Mouse (Mus musculus): ENCODE data around the gene Slc7a1.

Gene Slc7a1

DNA sequence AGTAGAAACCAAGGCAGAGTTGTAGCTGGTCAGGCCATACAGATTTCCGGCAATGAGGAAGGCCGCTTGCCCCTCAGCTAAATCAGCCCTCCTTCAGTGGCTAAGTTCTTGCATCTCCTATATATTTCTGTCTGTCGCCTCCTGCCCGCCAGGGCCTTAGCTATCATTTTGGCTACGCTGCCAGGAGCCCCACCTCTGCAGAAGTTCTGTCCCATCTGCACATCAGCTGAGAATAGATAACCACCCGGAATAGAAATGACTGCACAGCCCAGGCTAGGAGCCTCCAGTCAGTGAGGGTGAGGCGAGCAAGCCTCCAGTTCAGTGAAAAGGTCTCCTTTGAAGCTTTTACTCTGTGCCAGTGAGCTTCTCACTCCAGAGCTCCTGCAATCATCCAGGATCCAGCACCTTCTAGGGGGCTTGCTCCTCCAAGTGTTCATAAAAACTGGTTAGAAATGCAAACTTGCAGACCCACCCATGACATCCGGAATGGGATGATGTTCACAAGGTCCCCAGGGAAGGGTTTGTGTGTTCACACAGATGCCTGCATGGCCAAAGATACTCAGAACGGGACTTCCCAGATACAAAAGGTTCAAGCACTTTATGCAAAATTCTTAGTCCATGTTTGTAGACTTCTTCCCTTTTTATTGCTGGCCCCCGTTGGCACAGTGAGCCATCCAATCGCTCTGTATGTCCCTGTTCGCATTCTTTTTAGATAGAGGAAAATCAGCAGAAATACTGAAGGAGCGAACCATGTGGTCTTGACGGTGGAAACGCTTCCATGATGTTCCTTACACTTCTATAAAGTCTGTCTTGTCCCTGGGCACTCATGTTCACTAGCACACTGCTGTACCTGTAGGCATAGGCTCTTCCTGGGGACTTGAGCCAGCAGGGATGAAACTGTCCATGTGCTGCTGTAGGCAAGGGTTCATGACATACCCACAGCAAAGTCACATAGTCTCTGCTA lies 10.4 kb downstream of the Slc7a1 start:
- no peak for DNase-seq (ENCODE audit: low spot score)

DNA sequence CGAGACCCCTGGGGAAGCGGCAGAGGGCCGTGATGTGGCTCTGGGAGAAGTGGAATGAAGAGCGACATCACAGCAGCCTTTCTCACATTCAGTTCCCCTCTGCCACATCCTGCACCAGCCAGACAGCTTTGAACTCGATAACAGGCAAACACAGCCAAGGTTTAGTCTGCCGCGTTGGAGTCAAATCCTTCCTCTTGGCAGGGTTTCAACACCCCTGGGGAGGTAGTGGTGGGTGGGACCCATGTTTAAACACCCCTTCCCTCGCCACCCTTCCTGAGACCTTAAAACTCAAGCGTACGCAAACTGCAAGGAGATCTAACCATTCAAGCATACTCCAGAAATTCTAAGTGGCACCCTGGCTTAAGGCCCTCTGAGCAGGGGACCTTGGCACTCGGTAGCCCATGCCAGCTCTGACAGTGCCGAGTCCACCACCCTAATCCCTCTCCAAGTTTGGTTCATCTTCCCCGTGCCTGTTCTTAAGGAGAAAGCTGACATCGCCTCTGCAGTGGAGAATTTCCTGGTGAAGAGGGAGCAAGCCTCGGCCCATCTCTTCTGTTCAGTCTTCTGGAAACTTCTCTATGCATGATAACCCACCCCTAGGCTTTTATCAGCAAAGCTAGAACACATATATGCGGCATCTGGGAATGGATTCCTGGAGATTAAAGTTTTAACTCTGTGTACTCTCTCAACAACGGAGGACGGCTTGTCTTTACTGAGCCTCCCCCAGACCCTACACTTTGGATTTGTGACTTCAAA lies 11.3 kb downstream of the Slc7a1 start:
- no peak for DNase-seq (ENCODE audit: low spot score)

DNA sequence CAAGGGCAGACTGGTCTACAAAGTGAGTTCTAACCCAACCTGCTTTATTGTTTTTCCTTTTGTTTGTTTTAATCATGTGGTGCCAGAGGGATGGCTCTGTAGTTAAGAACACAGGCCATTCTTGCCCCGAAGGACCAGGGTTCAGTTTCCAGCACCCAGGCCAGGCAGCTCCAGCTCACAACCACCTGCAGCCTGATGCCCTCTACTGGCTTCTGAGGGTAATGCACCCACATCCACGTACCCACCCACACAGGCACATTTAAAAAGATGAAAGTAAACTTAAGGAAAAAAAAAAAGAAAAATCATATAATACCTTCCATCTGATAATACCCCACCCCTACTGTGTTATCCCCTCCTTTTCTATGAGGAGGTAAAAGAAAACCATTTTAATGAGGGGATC lies 11.9 kb downstream of the Slc7a1 start:
- DNase-seq (ENCODE audit: low spot score), result no peak

DNA sequence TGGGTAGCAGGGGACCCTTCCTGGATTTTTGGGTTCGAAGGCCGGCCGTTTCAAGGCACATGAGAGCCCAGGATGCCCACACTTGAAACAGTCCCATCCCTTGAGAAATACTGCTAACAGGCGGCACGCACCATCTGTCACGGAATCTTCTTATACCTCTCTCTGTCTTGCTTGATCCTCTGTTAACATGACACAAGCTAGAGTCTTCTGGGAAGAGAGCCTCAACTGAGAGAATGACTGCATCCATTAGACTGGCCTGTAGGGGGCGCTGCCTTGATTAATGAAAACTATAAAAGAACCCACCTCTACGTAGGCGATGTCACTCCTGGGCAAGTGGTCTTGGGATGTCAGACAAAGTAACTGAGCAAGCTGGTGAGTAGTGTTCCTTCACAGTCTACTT lies 13.2 kb downstream of the Slc7a1 start:
- no peak for DNase-seq (ENCODE audit: low spot score)

DNA sequence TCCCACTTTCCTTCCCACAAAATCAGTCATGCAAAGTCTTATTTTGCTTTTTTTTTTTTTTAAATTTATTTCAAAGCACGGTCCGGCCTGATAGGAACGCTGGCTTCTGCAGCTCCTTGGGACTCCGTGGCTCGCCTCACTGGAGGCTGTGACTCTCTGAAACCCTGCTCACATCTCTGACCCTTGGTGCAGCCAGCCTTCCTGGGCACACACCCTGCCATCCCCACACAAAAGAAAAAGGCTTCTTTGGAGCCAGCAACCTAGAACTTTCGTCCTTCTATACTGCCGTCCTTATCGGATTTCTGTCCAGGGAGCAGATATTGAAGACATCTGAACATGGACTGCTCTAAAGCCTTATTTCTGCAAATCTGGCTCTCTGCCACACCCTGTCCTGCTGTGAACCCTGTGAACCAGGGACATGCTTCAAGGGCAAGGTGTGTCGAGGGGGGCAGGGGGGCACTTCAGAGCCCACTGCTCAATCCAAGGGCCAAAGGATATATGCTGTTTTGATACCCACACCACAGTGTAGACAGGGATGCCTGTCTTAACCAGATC lies 15.1 kb downstream of the Slc7a1 start:
- DNase-seq (ENCODE audit: low spot score), result no peak

DNA sequence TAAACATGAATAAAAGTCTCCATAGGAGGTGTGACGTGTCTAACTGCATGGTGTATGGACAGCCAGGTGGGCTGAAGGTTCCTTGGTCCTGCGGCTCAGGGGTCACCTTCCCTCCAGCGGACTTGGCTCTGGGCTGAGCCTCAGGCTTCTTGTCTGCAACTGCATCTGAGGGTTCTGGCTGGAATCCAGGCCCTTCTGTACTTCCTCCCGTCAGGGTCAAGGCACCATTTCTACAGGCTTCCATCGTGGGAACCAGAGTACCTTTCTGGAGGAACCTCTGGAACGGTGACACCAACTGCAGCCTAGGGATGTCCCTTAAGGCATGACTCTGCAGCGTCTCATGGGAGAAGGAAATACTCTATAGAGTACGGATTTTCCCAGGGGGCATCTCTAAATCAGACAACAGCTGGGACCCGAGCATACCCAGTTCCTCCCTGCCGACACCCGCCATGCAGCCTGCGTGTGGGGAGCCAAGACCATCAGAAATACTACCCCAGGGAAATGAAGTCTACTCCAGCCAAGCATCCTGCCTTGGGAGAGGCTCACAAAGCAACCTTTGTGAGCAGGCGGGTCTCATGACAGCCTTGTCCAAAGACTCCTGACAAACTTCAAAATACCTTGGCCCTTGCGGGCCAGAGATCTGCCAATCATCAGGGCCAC lies 15.7 kb downstream of the Slc7a1 start:
- DNase-seq (ENCODE audit: low spot score), result no peak

DNA sequence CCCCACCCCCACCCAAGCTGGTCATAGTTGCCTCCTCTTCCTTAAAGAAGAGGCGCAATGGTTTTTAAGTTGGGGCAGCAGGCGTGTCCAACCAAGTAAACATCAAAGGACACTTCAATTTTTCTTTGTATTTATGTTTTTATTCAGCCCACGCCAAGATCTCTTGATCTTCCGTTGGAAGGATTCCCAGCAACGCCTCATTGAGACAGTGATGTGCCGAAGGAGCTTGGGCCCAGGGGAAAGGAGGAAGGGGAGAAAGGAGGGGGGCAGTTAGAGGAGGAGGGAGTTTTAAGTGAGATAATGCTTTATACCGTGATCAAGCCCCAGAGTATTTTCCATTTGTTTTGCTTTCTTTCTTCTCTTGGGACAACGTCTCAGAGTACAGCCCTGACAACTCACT lies 18.6 kb downstream of the Slc7a1 start:
- DNase-seq (ENCODE audit: low spot score), result no peak

DNA sequence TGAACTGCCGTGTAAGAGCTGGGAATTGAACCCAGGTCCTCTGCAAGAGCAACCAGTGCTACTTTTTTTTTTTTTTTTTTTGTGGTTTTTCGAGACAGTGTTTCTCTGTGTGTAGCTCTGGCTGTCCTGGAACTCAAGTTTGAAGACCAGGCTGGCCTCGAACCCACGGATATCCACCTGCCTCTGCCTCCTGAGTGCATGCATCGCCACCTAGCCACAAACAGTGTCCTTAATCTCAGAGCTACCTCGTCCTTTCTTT lies 19.5 kb downstream of the Slc7a1 start:
- no peak for DNase-seq (ENCODE audit: low spot score)

DNA sequence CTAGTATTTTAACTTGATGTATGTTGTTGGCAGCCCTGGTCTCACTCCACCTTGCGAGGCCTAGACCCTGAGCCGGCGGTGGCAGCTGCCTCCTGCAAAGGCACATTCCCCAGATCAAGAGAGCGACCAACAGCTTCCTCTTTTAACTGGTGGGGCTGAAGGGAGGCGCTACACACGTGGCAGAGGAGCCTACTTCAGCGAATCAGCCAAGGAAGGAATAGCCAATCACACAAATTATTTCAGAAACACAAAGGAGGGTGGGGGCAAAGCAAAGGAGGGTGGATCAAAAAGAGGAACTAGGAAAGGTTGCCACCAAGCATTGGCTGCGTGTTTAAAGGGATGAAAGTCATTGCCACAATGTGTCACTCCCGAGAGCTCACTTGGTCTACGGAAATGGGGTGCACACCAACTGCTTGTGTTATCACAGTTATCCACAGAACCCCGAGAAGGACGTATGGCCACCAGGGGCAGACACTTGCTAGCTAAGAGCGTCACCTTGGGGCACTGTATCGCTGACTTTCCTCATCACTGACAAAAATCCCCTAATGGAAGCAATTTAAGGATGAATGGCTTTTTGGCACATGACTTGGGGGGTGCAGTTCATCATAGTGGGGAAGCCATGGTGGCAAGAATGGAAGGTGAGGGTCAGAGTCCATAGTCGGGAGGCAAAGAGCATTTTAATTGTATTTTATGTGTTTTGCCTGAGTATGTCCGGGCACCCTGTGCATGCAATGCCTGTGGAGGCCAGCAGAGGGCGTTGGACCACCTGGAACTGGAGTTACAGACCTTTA lies 20.1 kb downstream of the Slc7a1 start:
- no peak for DNase-seq (ENCODE audit: low spot score)

DNA sequence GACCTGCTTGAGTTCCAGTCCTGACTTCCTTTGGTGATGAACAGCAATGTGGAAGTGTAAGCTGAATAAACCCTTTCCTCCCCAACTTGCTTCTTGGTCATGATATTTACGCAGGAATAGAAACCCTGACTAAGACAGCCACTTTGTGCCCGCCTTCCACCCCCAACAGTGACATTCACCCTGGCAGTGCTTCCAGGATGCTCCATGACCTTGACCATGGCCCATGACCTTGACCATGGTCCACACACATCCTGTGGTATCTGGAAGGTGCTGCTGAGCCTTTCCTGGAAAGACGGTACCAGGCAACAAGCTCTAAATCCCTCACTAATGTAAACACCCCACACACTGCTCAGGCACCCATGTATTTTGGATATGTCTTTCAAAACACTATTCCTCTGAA lies 21.0 kb downstream of the Slc7a1 start:
- DNase-seq (ENCODE audit: low spot score), result no peak

DNA sequence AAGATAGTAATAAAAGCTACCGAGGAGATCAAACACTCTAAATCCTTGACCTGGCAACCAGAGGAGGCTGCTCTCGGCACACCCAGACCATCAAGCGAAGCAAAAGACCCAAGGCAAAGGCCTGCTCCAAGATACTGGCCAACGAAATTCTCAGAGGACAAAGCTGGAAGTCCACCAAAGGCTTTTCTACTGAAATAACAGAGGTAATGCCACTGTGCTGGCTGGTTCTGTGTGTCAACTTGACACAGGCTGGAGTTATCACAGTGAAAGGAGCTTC lies 21.5 kb downstream of the Slc7a1 start:
- DNase-seq (ENCODE audit: low spot score), result no peak

DNA sequence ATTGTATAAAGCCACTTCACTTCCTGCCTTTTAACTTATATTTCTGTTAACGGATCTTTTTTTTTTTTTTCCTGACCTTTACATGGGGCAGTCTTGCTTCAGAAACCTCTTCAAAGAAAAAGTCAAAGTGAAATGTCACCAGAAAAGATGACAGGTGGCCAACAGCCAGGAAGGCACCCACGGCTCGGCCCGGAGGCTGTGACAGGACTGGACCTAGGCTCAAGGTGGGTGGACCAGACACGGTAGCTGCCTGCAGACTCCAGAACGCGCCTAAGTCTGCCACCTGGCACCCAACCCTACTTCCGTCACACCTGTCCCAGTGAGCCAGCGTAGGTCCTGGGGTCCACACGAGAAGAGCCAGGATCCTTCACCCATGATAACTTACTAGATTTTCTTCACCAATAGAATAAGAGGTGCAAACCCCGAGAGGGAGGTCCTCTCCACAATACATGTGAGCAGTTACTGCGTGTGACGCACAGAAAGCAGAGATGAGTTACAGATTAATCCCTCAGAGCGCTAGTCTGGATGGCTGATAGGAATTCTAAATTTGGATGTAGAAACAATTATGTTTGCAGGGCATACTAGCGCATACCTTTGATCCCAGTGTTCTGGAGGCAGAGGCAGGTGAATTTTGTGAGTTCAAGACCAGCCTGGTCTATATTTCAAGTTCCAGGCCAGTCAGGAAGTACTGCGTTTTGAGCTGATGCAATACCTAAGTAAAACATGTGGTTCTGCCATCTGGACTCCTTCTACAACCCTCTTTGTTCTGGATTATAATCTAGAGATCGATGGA lies 22.1 kb downstream of the Slc7a1 start:
- no peak for DNase-seq (ENCODE audit: low spot score)

DNA sequence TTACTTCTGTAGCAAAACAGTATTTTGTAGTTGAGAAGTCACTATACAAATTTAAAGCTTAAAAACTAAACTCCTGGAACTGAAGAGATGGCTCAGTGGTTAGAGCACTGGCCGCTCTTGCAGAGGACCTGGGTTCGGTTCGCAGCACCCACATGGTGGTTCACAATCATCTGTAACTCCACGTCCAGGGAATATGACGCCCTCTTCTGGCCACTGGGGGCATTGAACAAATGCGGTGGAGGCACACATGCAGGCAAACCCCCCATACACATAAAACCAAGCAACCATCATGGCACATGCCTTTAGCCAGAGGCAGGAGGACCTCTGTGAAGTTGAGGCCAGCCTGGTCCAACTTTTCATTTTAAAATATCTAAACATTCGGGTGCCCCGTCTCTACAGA lies 23.3 kb downstream of the Slc7a1 start:
- DNase-seq (ENCODE audit: low spot score), result no peak

DNA sequence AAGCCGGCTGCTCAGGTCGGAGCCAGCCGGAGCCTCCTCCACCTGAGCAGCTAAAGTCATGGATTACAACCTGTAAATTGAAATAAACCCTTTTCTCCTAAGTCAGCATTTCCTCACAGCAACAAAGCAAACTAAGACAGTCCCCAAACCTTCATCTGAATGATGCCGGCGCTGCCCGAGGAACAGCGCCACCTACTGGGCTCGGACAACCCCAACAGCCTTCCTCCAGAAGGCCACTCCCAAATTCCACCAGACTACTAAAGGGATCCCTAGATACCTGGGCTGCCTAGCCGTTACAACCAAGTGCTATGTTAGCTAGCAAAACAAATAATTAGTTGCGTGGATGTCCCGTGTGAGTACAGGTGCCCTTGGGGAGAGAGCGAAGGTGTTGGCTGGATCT lies 24.2 kb downstream of the Slc7a1 start:
- DNase-seq (ENCODE audit: low spot score), result no peak

DNA sequence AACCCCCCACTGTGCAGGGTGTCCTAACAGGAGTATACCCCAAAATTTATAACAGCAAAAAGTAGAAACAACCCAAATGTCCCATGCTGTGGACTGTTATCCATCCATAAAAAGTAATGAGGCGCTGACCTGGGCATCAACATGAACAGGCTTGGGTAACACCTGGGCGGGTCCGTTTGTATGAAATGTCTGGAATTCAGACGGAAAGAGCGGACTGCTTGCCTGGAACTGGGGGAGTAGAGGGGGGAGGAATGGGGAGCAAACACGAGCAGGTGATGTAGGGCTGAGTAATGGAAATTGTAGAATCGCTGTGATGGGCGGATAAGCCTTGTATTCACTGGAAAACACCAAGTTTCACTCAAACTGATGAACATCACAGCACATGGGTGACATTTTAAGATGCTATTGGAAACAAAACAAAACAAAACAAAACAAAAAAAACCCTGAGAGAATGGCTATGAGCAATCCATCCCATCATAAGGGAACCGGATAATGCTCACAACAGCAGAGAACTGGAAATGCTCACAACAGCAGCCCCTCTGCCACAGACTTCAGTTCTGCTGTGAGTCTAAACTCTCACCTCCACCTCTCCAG lies 26.5 kb downstream of the Slc7a1 start:
- no peak for DNase-seq (ENCODE audit: low spot score)

DNA sequence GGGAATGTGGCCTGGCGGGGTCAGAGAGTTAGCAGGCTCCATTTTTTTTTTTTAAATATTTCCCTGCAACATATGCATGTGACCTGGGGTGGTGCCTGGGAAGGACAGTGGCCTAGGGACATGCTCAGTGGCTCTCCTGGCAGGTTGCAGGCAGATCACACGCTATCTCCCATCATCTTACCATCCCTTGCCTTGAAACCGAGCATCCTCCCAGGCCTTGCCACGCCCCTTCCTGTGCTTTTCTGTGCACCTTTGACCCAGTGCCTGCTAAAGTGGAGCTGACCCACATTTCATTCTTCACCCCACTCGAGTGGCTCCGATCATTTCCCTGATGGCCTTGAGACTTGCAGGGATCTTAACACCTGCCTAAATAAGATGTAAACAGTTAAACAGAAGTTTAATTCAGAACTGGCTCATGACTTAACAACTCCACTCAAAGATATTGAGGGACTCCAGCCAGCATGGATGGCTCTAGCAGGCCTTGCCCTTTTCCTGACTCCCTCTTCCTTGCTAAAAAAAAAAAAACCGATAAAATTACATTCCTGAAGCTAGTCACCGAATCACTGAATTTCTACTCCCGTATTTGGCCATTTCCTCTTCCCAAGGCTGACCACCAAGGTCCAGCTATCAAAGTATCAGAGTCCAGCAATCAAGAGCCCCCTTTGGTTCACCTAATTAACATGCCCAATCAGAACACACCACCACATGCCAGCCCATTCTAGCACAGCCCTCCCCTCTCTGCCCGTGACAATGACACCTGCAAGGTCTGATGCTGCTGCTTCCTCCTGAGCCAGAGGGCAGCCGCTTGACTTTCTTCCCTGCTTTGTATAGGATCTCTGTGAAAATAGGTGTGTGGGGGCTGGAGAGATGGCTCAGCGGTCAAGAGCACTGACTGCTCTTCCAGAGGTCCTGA lies 27.4 kb downstream of the Slc7a1 start:
- no peak for DNase-seq (ENCODE audit: low spot score)

DNA sequence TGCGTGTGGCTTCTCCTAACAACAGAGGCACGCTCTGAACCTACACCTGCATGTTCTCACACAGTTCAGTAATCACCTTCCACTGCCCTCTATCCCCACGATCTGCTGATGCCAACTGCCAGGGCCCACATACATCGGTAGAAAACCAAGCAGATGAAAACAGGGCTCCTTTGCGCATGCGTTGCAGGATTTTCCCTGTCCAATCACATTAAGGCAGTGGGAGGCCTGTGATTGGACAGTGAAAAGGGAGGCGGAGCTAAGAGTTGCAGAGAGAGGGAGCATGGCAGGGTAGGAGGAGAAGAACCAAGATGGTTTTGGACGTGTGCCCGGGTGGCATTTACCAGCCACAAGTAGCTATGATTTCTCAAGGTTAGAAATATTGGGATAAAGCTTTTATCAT lies 28.3 kb downstream of the Slc7a1 start:
- no peak for DNase-seq (ENCODE audit: low spot score)

DNA sequence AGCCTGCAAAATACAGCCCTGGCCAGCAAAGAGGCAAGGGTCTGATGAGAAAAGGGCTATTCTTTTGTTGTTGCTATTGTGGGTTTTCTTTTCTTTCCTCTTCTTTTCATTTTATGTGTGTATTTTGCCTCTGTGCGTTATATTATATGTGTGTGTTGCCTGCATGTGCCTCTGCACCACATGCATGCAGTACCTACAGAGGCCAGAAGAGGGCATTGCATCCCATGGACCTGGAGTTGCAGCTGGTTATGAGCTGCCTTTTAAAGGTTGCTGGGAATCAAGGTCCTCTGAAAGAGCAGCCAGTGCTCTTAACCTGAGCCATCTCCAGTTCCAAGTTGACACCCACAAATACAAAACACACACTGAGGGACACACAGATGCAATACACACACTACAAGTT lies 29.1 kb downstream of the Slc7a1 start:
- no peak for DNase-seq (ENCODE audit: low spot score)

DNA sequence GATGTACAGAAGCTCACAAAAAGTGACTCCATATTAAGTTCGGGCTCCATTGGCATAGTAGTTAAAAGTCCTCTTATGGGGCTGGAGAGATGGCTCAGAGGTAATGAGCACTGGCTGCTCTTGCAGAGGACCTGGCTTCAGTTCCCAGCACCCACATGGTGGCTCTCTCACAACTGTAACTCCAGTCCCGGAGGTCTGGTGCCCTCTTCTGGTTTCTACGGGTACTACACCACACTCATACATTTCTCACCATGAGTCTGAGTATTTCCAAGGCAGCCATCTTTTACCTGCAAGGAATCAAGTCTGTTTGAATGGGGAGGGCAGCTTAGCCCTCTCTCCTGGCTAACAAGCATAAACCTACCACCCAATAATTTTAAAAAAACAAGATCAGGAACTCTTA lies 30.5 kb downstream of the Slc7a1 start:
- no peak for DNase-seq (ENCODE audit: low spot score)

DNA sequence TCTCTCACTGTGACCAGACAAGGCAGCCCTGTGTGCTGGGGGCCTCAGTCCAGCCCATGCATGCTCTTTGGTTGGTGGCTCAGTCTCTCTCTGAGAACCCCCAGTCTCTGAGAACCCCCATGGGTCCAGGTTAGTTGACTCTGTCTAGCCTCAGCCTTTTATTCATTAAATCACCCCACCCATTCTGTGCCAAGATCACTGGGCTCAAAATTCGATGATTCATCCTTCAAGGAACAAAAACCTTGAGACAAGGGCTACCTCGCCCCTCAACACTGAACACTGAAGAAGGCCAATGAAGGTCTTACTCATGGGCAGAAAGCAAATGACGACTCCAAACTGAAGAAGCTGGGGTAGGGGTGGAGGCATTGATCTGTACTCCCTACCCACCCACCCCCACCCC lies 31.9 kb downstream of the Slc7a1 start:
- no peak for DNase-seq (ENCODE audit: low spot score)

All from ovary, postnatal 36 days (tissue).